Mouse (Mus musculus) liver, postnatal 0 days (tissue): ENCODE data around the gene Rnf145.

Experiments used
- CTCF ChIP-seq: sonication (generic); IDR thresholded peaks from 2 replicates; pipeline ENCODE4 v1.5.1; 2016; ENCODE audit warnings: antibody characterized with exemption, low read depth
- EP300 ChIP-seq: IDR thresholded peaks from 2 replicates; pipeline ENCODE4 v1.6.1; 2016; ENCODE audit warnings: antibody characterized with exemption, low read depth, mild to moderate bottlenecking

DNA sequence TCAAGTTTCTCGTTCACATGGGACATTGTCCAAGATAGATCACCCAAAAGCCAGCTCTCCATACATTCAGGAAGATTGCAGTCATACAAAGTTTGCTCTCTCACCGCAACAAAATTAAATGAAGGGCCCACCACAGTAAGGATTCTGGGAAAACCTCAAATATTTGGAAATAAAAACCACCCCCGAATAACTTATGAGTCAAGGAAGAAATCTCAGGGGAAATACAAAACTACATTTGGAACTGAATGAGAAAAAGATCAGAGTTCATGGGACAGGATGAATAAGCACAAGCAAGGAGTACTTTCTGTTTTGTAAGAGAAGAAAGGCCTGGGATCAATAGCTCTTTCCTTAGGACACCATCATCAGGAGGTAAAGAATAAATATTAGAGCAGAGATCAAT lies 76.0 kb downstream of the Rnf145 start:
- TF ChIP-seq EP300 (no peak), CTCF (no peak)
